Mouse (Mus musculus): ENCODE measurements around the gene Tmem132c. TPM values are rescaled to one million over a fixed set of nuclear protein-coding genes. Genes with fewer than 3 reads are reported as not detected.

Gene Tmem132c
- total and polyA plus RNA-seq, 3 experiments = 0.14 to 0.43 TPM; not detected in 1

DNA sequence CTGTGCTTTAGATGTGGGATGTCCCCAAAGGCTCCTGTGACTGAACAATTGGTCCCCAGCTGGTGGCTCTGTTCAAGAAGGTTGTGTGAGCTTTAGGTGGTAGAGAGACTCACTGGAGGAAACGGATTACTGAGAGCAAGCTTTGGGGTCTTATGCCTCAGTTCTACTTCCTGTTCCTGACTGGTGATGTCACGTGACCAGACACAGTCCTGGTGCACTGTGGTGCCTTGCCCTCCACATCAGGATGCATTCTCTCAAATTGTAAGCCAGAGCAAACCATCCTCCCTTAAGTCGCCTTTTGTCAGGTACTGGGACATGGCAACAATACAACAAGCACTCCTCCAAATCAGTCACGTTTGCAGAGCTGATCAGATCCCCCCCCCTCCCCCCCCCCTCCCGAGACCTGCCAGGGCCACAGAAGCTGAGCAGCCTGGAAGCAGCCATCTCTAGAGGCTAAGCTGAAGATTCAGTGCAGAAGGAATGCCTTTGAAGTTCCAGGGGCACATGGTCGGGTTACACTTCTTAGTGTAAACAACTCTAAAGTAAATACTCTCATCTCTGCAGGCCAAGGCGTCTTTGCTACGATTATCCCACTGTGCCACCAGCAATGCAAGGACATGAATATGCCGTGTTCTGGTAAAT lies 164.5 kb downstream of the Tmem132c start:
- 41% methylated on average over 9 of the region's 9 CpGs for WGBS
- Histone ChIP-seq H3K4me3 (no peak overlapping the region), H3K79me2 (replicated peaks; ENCODE audit: control insufficient read depth, insufficient read depth, low read length) (no peaks in the 10 kb centered on the region), H3K36me3 (ENCODE audit: control insufficient read depth, insufficient read depth, low read length) (no peaks in the 10 kb centered on the region), H3K4me1 (ENCODE audit: control insufficient read depth, insufficient read depth, low read length) (no peaks in the 10 kb centered on the region), H3K27me3 (ENCODE audit: control insufficient read depth, insufficient read depth, low read length) (no peaks in the 10 kb centered on the region), H3K9ac (ENCODE audit: low read depth, low read length) (no peak overlapping the region), H3K27ac (no peak overlapping the region)
- DNase-seq = no peak
- intact Hi-C loops (cut with DNase I) = no loop called here
- no peak for TF ChIP-seq POLR2A (IDR thresholded peaks at IDR 0.05; ENCODE audit: insufficient read depth, low read depth, low read length)
- TF ChIP-seq EP300 (IDR thresholded peaks at IDR 0.05; ENCODE audit: insufficient read depth, low read depth, low read length) = no peak
- no peak for TF ChIP-seq CTCF (IDR thresholded peaks at IDR 0.05)

DNA sequence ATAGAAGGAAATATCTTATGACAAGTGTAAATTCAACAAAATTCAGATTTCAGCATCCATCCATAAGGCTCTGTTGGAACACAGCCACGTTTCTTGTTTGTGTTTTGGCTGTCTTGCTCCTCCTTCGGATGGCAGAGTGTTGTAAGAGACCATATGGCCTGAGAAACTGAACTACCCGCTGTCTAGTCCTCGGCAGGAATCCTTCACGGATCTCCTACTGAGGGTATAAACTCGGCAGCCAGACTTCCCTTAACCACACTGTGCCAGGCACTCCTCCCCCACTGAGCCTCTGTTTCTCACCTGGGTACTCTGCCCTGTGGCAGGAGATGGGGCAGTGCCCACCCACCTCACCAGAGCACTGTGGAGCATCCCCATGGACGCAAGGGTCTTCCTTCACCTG lies 174.9 kb downstream of the Tmem132c start:
- TF ChIP-seq POLR2A (IDR thresholded peaks at IDR 0.05; ENCODE audit: insufficient read depth, low read depth, low read length) (no peak), CTCF (IDR thresholded peaks at IDR 0.05) (no peak), EP300 (IDR thresholded peaks at IDR 0.05; ENCODE audit: insufficient read depth, low read depth, low read length) (no peak)
- intact Hi-C loops (cut with DNase I) = no loop called here
- no peaks in the 10 kb centered on the region for H3K36me3 ChIP-seq (ENCODE audit: control insufficient read depth, insufficient read depth, low read length)
- no peak overlapping the region for H3K27ac ChIP-seq
- DNase-seq = no peak
- 51% methylated on average over 7 of the region's 7 CpGs for WGBS
- H3K4me3 ChIP-seq = no peak overlapping the region
- no peaks in the 10 kb centered on the region for H3K27me3 ChIP-seq (ENCODE audit: control insufficient read depth, insufficient read depth, low read length)
- no peak overlapping the region for H3K9ac ChIP-seq (ENCODE audit: low read depth, low read length)
- no peaks in the 10 kb centered on the region for H3K4me1 ChIP-seq (ENCODE audit: control insufficient read depth, insufficient read depth, low read length)
- no peaks in the 10 kb centered on the region for H3K79me2 ChIP-seq (replicated peaks; ENCODE audit: control insufficient read depth, insufficient read depth, low read length)

DNA sequence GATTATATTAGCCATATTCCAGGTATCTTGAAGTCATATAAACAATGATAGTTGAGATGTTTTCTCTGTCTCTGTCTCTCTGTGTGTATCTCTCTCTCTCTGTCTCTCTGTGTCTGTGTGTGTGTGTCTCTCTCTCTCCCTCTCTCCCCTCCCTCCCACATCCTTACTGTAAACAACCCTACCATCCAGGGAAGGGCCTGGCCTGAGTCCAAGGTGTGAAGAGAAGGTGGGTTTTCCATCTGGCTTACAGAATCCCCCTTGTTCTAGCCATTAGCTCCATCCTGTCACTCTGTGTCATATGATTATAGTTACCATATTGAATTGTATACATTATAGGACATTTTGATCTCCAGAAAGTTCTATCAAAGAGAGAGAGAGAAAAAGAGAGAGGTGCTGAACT lies 182.3 kb downstream of the Tmem132c start:
- Histone ChIP-seq H3K27ac (no peak overlapping the region), H3K36me3 (ENCODE audit: control insufficient read depth, insufficient read depth, low read length) (no peaks in the 10 kb centered on the region), H3K27me3 (ENCODE audit: control insufficient read depth, insufficient read depth, low read length) (no peaks in the 10 kb centered on the region), H3K4me1 (ENCODE audit: control insufficient read depth, insufficient read depth, low read length) (no peaks in the 10 kb centered on the region), H3K4me3 (no peak overlapping the region), H3K9ac (ENCODE audit: low read depth, low read length) (no peak overlapping the region), H3K79me2 (replicated peaks; ENCODE audit: control insufficient read depth, insufficient read depth, low read length) (no peaks in the 10 kb centered on the region)
- no peak for DNase-seq
- intact Hi-C loops (cut with DNase I) = no loop called here
- TF ChIP-seq EP300 (IDR thresholded peaks at IDR 0.05; ENCODE audit: insufficient read depth, low read depth, low read length) (no peak), POLR2A (IDR thresholded peaks at IDR 0.05; ENCODE audit: insufficient read depth, low read depth, low read length) (no peak), CTCF (IDR thresholded peaks at IDR 0.05) (no peak)

DNA sequence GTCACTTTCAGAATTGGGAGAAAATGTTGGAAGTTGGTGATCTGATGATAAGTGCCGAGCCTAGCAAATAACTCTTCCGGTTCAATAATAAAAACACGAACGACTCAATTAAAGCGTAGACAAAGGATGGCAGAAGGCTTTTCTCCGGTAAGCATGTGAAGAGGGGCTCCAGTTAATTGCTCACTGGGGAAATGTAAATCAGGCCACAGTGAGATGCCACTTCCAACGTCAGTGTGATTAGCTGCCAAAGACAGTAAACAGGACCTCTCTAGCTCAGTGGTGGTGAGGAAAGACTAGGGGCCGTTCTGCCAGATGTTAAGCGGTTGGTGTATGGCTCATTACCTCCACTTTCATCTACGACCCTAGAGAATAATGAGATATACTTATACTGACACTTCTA lies 187.5 kb downstream of the Tmem132c start:
- no peak overlapping the region for H3K4me3 ChIP-seq
- no peak overlapping the region for H3K9ac ChIP-seq (ENCODE audit: low read depth, low read length)
- H3K79me2 ChIP-seq (replicated peaks; ENCODE audit: control insufficient read depth, insufficient read depth, low read length) = no peaks in the 10 kb centered on the region
- no peaks in the 10 kb centered on the region for H3K36me3 ChIP-seq (ENCODE audit: control insufficient read depth, insufficient read depth, low read length)
- WGBS = 75% methylated on average over 10 of the region's 10 CpGs
- H3K4me1 ChIP-seq (ENCODE audit: control insufficient read depth, insufficient read depth, low read length) = no peaks in the 10 kb centered on the region
- intact Hi-C loops (cut with DNase I) = no loop called here
- no peaks in the 10 kb centered on the region for H3K27me3 ChIP-seq (ENCODE audit: control insufficient read depth, insufficient read depth, low read length)
- TF ChIP-seq POLR2A (IDR thresholded peaks at IDR 0.05; ENCODE audit: insufficient read depth, low read depth, low read length) (no peak), EP300 (IDR thresholded peaks at IDR 0.05; ENCODE audit: insufficient read depth, low read depth, low read length) (no peak), CTCF (IDR thresholded peaks at IDR 0.05) (no peak)
- no peak for DNase-seq
- H3K27ac ChIP-seq = no peak overlapping the region

DNA sequence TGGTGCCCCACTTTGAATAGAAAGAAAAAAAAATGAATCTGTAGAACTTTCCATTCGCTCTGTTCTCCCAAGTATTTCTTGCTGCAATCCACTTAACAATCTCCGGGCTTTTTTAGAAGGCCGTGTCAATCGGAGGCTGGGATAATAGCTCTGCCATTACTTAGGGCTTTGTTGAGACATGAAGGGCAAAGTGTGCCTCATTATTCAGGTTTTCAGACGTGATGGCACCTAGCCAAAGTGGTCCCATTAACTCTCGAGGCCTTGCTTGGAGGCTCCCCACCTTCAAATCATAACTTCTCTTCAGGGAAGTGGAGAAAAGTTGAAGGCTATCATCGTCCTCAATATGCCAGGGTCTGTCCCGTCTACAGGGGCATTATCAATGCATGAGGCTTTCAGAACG lies 190.0 kb downstream of the Tmem132c start:
- Histone ChIP-seq H3K27ac (no peak overlapping the region), H3K4me1 (ENCODE audit: control insufficient read depth, insufficient read depth, low read length) (no peaks in the 10 kb centered on the region), H3K9ac (ENCODE audit: low read depth, low read length) (no peak overlapping the region), H3K36me3 (ENCODE audit: control insufficient read depth, insufficient read depth, low read length) (no peaks in the 10 kb centered on the region), H3K27me3 (ENCODE audit: control insufficient read depth, insufficient read depth, low read length) (no peaks in the 10 kb centered on the region), H3K79me2 (replicated peaks; ENCODE audit: control insufficient read depth, insufficient read depth, low read length) (no peaks in the 10 kb centered on the region), H3K4me3 (no peak overlapping the region)
- intact Hi-C loops (cut with DNase I) = no loop called here
- no peak for DNase-seq
- no peak for TF ChIP-seq EP300 (IDR thresholded peaks at IDR 0.05; ENCODE audit: insufficient read depth, low read depth, low read length)
- TF ChIP-seq CTCF (IDR thresholded peaks at IDR 0.05) = no peak
- no peak for TF ChIP-seq POLR2A (IDR thresholded peaks at IDR 0.05; ENCODE audit: insufficient read depth, low read depth, low read length)
- 72% methylated on average over 9 of the region's 9 CpGs for WGBS

DNA sequence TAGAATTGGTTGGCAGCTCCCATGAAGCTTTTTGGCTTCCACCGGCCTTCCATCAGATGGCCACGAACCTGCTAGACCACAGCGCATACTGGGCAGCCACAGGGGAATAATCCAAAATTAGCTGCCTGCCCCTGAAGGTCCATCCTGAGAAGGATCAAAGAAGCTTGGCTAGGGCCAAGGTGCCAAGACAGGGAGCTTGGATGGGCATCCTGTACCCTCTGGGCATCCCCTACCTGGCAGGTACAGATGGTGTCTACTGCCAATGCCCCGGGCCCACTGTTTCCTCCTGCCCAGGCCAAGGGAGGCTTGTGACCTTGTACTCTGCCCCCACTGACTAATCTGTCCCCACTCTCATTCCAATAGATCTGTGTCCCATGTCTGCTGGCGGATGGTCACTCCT lies 195.2 kb downstream of the Tmem132c start:
- WGBS = 86% methylated on average over 5 of the region's 5 CpGs
- Histone ChIP-seq H3K4me1 (ENCODE audit: control insufficient read depth, insufficient read depth, low read length) (no peaks in the 10 kb centered on the region), H3K79me2 (replicated peaks; ENCODE audit: control insufficient read depth, insufficient read depth, low read length) (no peaks in the 10 kb centered on the region), H3K4me3 (no peak overlapping the region), H3K36me3 (ENCODE audit: control insufficient read depth, insufficient read depth, low read length) (no peaks in the 10 kb centered on the region), H3K27me3 (ENCODE audit: control insufficient read depth, insufficient read depth, low read length) (no peaks in the 10 kb centered on the region), H3K27ac (no peak overlapping the region), H3K9ac (ENCODE audit: low read depth, low read length) (no peak overlapping the region)
- TF ChIP-seq POLR2A (IDR thresholded peaks at IDR 0.05; ENCODE audit: insufficient read depth, low read depth, low read length) = no peak
- no peak for TF ChIP-seq EP300 (IDR thresholded peaks at IDR 0.05; ENCODE audit: insufficient read depth, low read depth, low read length)
- no peak for TF ChIP-seq CTCF (IDR thresholded peaks at IDR 0.05)
- intact Hi-C loops (cut with DNase I) = no loop called here
- DNase-seq = no peak

All from heart, adult 2 months (tissue).